Mouse (Mus musculus) central nervous system, embryonic 18 days (tissue): Measurements from ENCODE around the gene Gm11563. TPM values are rescaled to one million over a fixed set of nuclear protein-coding genes. Genes with fewer than 3 reads are reported as not detected.

Experiments
- polyA plus RNA-seq: library from polyadenylated mRNA; depleted of rRNA; stranded (reverse); fragments of >200 nt; gene quantifications from 2 replicates; pipeline ENCODE4 v1.2.3, GENCODE M21; 2012; rRNA removed

The Gm11563 gene
- not detected in 2 replicates for polyA plus RNA-seq

GRCm38 (mm10) chr11:99658467-99659010, at the start of gene Gm11563:
TSS of gene Gm11563 (minus strand) at chr11:99658960.

GRCm38 (mm10) chr11:99690463-99690862, 31.7 kb upstream of the Gm11563 start, which contains the start of gene Gm14190:
TSS of gene Gm14190 (minus strand) at chr11:99690740.

GRCm38 (mm10) chr11:99665860-99666259, 7.1 kb upstream of the Gm11563 start, which contains the start of gene Krtap4-6:
TSS of gene Krtap4-6 (minus strand) at chr11:99665960.

GRCm38 (mm10) chr11:99650136-99650535, 8.6 kb downstream of the Gm11563 start, which contains the start of gene Gm11555:
TSS of gene Gm11555 (minus strand) at chr11:99650236.

GRCm38 (mm10) chr11:99643635-99644139, 15.1 kb downstream of the Gm11563 start, which contains the start of gene Krtap4-7:
TSS of gene Krtap4-7 (minus strand) at chr11:99644089.

GRCm38 (mm10) chr11:99634653-99635134, 24.1 kb downstream of the Gm11563 start, which contains the start of gene Krtap4-2:
TSS of gene Krtap4-2 (minus strand) at chr11:99635084.

GRCm38 (mm10) chr11:99628138-99628537, 30.6 kb downstream of the Gm11563 start, which contains the start of gene Krtap4-1:
TSS of gene Krtap4-1 (minus strand) at chr11:99628238.

GRCm38 (mm10) chr11:99620335-99620734, 38.4 kb downstream of the Gm11563 start, which contains the start of gene Gm11562:
TSS of gene Gm11562 (minus strand) at chr11:99620435.

GRCm38 (mm10) chr11:99614796-99615363, 43.9 kb downstream of the Gm11563 start, which contains the start of gene Krtap2-4:
TSS of gene Krtap2-4 (minus strand) at chr11:99614846.

GRCm38 (mm10) chr11:99610089-99610488, 48.7 kb downstream of the Gm11563 start, which contains the start of gene Gm11937:
TSS of gene Gm11937 (minus strand) at chr11:99610189.

Other genes starting within 250 kb of the Gm11563 start
- gene Krt12, start 236.7 kb downstream of the Gm11563 start, polyA plus RNA-seq, result 0.35 and 0.52 TPM in 2 replicates
- gene Krt20, start 220.8 kb downstream of the Gm11563 start, polyA plus RNA-seq, result 0.09 TPM in 1 of 2 replicates, not detected in the other
- gene Krt23, start 165.8 kb downstream of the Gm11563 start, polyA plus RNA-seq, result 0.06 and 0.16 TPM in 2 replicates
- not detected in 2 replicates for gene Krt39, start 137.6 kb downstream of the Gm11563 start, polyA plus RNA-seq
- gene Krt40, start 115.8 kb downstream of the Gm11563 start, polyA plus RNA-seq, result not detected in 2 replicates
- not detected in 2 replicates for gene Krtap3-3, start 108.1 kb downstream of the Gm11563 start, polyA plus RNA-seq
- not detected in 2 replicates for gene Krtap3-2, start 102.1 kb downstream of the Gm11563 start, polyA plus RNA-seq
- not detected in 2 replicates for gene Gm11939, start 99.5 kb downstream of the Gm11563 start, polyA plus RNA-seq
- gene Krtap3-1, start 92.3 kb downstream of the Gm11563 start, polyA plus RNA-seq, result not detected in 2 replicates
- gene Krtap1-5, start 77.9 kb downstream of the Gm11563 start, polyA plus RNA-seq, result not detected in 2 replicates
- not detected in 2 replicates for gene Krtap1-4, start 75.3 kb downstream of the Gm11563 start, polyA plus RNA-seq
- not detected in 2 replicates for gene Krtap1-3, start 67.6 kb downstream of the Gm11563 start, polyA plus RNA-seq
- gene Krtap9-3, start 60.9 kb downstream of the Gm11563 start, polyA plus RNA-seq, result not detected in 2 replicates
- gene Gm11938, start 55.7 kb downstream of the Gm11563 start, polyA plus RNA-seq, result not detected in 2 replicates
- gene Gm11937, start 48.8 kb downstream of the Gm11563 start, polyA plus RNA-seq, result not detected in 2 replicates
- not detected in 2 replicates for gene Krtap2-4, start 44.1 kb downstream of the Gm11563 start, polyA plus RNA-seq
- not detected in 2 replicates for gene Gm11562, start 38.5 kb downstream of the Gm11563 start, polyA plus RNA-seq
- gene Krtap4-1, start 30.7 kb downstream of the Gm11563 start, polyA plus RNA-seq, result not detected in 2 replicates
- not detected in 2 replicates for gene Krtap4-2, start 23.9 kb downstream of the Gm11563 start, polyA plus RNA-seq
- gene Krtap4-7, start 14.9 kb downstream of the Gm11563 start, polyA plus RNA-seq, result not detected in 2 replicates
- not detected in 2 replicates for gene Gm11555, start 8.7 kb downstream of the Gm11563 start, polyA plus RNA-seq
- gene Krtap4-6, start 7.0 kb upstream of the Gm11563 start, polyA plus RNA-seq, result not detected in 2 replicates
- not detected in 2 replicates for gene Gm14190, start 31.8 kb upstream of the Gm11563 start, polyA plus RNA-seq
- gene Gm14180, start 75.3 kb upstream of the Gm11563 start, polyA plus RNA-seq, result not detected in 2 replicates
- gene Gm11595, start 114.0 kb upstream of the Gm11563 start, polyA plus RNA-seq, result not detected in 2 replicates
- not detected in 2 replicates for gene Krtap4-8, start 121.7 kb upstream of the Gm11563 start, polyA plus RNA-seq
- gene Krtap4-9, start 126.2 kb upstream of the Gm11563 start, polyA plus RNA-seq, result not detected in 2 replicates
- gene Gm11596, start 134.5 kb upstream of the Gm11563 start, polyA plus RNA-seq, result not detected in 2 replicates
- 0.07 TPM in 1 of 2 replicates, not detected in the other for gene Gm11569, start 140.0 kb upstream of the Gm11563 start, polyA plus RNA-seq
- gene Gm11554, start 145.5 kb upstream of the Gm11563 start, polyA plus RNA-seq, result not detected in 2 replicates
- gene Krtap4-13, start 150.9 kb upstream of the Gm11563 start, polyA plus RNA-seq, result not detected in 2 replicates
- not detected in 2 replicates for gene Gm11564, start 156.7 kb upstream of the Gm11563 start, polyA plus RNA-seq
- gene 2300003K06Rik, start 179.1 kb upstream of the Gm11563 start, polyA plus RNA-seq, result not detected in 2 replicates
- gene Krtap4-16, start 192.6 kb upstream of the Gm11563 start, polyA plus RNA-seq, result not detected in 2 replicates
- gene Gm11568, start 199.0 kb upstream of the Gm11563 start, polyA plus RNA-seq, result not detected in 2 replicates
- gene Gm11559, start 205.5 kb upstream of the Gm11563 start, polyA plus RNA-seq, result not detected in 2 replicates
- not detected in 2 replicates for gene Krtap9-1, start 214.4 kb upstream of the Gm11563 start, polyA plus RNA-seq
- not detected in 2 replicates for gene Gm11567, start 220.2 kb upstream of the Gm11563 start, polyA plus RNA-seq
- 0.13 TPM in 1 of 2 replicates, not detected in the other for gene Krtap31-1, start 249.0 kb upstream of the Gm11563 start, polyA plus RNA-seq